Mouse (Mus musculus): ENCODE results near the gene Larp6. TPM values are rescaled to one million over a fixed set of nuclear protein-coding genes. Genes with fewer than 3 reads are reported as not detected.

The Larp6 gene
- total RNA-seq, 2 experiments from 2014 or later, result 36.5 to 36.7 TPM

GRCm38 (mm10) chr9:60751971-60752370 lies 39.2 kb downstream of the Larp6 start:
- DNase-seq (ENCODE audit: low spot score in 2 of 2), result no peak
- intact Hi-C loops (cut with DNase I), result no loop called here

- intact Hi-C loops (cut with DNase I), result no loop called here
- no peak for DNase-seq (ENCODE audit: low spot score in 2 of 2)
Measured at GRCm38 (mm10) chr9:60752636-60753035, 39.8 kb downstream of the Larp6 start.

GRCm38 (mm10) chr9:60756258-60756657 lies 43.5 kb downstream of the Larp6 start:
- DNase-seq (ENCODE audit: low spot score in 2 of 2), result peak; percentile 53 to 57
- intact Hi-C loops (cut with DNase I), result loop anchor here (1.0 to 5.0 kb wide), 2 partner anchors 36 to 102 kb away; partner anchors contain the start of gene Uaca

- no peak for DNase-seq (ENCODE audit: low spot score in 2 of 2)
- intact Hi-C loops (cut with DNase I), result loop anchor here (1.0 to 5.0 kb wide), 2 partner anchors 35 to 101 kb away; partner anchors contain the start of gene Uaca
Measured at GRCm38 (mm10) chr9:60756866-60757740, 44.3 kb downstream of the Larp6 start.

GRCm38 (mm10) chr9:60757817-60758216 lies 45.0 kb downstream of the Larp6 start:
- intact Hi-C loops (cut with DNase I), result loop anchor here (5.0 kb wide), 1 partner anchor 34 kb away; the partner anchor contains the start of gene Uaca

GRCm38 (mm10) chr9:60759436-60760007 lies 46.7 kb downstream of the Larp6 start:
- DNase-seq (ENCODE audit: low spot score in 2 of 2), result no peak

More at GRCm38 (mm10) chr9:60757817-60758216, 45.0 kb downstream of the Larp6 start:
- no peak for DNase-seq (ENCODE audit: low spot score in 2 of 2)

GRCm38 (mm10) chr9:60765181-60765580 lies 52.4 kb downstream of the Larp6 start:
- intact Hi-C loops (cut with DNase I), result no loop called here
- DNase-seq (ENCODE audit: low spot score in 2 of 2), result no peak

More at GRCm38 (mm10) chr9:60759436-60760007, 46.7 kb downstream of the Larp6 start:
- intact Hi-C loops (cut with DNase I), result loop anchor here (5.0 kb wide), 1 partner anchor 33 kb away; the partner anchor contains the start of gene Uaca

GRCm38 (mm10) chr9:60768393-60768792 lies 55.6 kb downstream of the Larp6 start:
- intact Hi-C loops (cut with DNase I), result no loop called here
- DNase-seq (ENCODE audit: low spot score in 2 of 2), result no peak

- intact Hi-C loops (cut with DNase I), result no loop called here
- DNase-seq (ENCODE audit: low spot score in 2 of 2), result no peak
Measured at GRCm38 (mm10) chr9:60769711-60770111, 56.9 kb downstream of the Larp6 start.

GRCm38 (mm10) chr9:60773713-60774112 lies 60.9 kb downstream of the Larp6 start:
- no peak for DNase-seq (ENCODE audit: low spot score in 2 of 2)
- intact Hi-C loops (cut with DNase I), result no loop called here

GRCm38 (mm10) chr9:60776899-60777298 lies 64.1 kb downstream of the Larp6 start:
- no peak for DNase-seq (ENCODE audit: low spot score in 2 of 2)
- intact Hi-C loops (cut with DNase I), result no loop called here

- intact Hi-C loops (cut with DNase I), result no loop called here
- DNase-seq (ENCODE audit: low spot score in 2 of 2), result no peak
Measured at GRCm38 (mm10) chr9:60782057-60782789, 69.4 kb downstream of the Larp6 start.

- intact Hi-C loops (cut with DNase I), result no loop called here
- no peak for DNase-seq (ENCODE audit: low spot score in 2 of 2)
Measured at GRCm38 (mm10) chr9:60785069-60785468, 72.3 kb downstream of the Larp6 start.

- intact Hi-C loops (cut with DNase I), result no loop called here
- no peak for DNase-seq (ENCODE audit: low spot score in 2 of 2)
Measured at GRCm38 (mm10) chr9:60787517-60788110, 74.8 kb downstream of the Larp6 start.

Other genes with a start within 250 kb of the Larp6 start
- gene Thsd4, start 190.9 kb upstream of the Larp6 start, total RNA-seq (2021), result 1 to 10 TPM; 4.7 to 6.2 TPM
- gene Lrrc49, start 24.8 kb upstream of the Larp6 start, total RNA-seq (2021), result 10 to 100 TPM; 82.9 to 88.3 TPM
- 1 to 10 TPM; 8.6 to 9.2 TPM for gene Uaca, start 81.6 kb downstream of the Larp6 start, total RNA-seq (2021)

Data from left cerebral cortex, postnatal 25 days (tissue).